Mouse (Mus musculus) midbrain, embryonic 12.5 days (tissue): ENCODE measurements around the gene 1700069L16Rik. TPM values are rescaled to one million over a fixed set of nuclear protein-coding genes. Genes with fewer than 3 reads are reported as not detected.

Source experiments
- ATAC-seq: fragments of 200-750 bp; cut with Nextera tagmentation; 2 replicates; pipeline ENCODE4 v1.8.0; 2017; ENCODE audit warnings: low read depth, moderate TSS enrichment, moderate library complexity; ENCODE audit not compliant: low FRiP score
- H3K27ac ChIP-seq: fragments of 300-500 bp; sonication (generic); replicated peaks from 2 replicates; pipeline ENCODE4 v1.5.1; 2016; ENCODE audit warnings: mild to moderate bottlenecking
- H3K27me3 ChIP-seq: fragments of 300-500 bp; sonication (generic); 2 replicates; pipeline ENCODE4 v1.6.1; 2016; ENCODE audit warnings: mild to moderate bottlenecking
- H3K36me3 ChIP-seq: fragments of 300-500 bp; sonication (generic); 2 replicates; pipeline ENCODE4 v1.6.1; 2016
- H3K4me1 ChIP-seq: fragments of 300-500 bp; sonication (generic); 2 replicates; pipeline ENCODE4 v1.6.1; 2016
- H3K4me2 ChIP-seq: fragments of 300-500 bp; sonication (generic); replicated peaks from 2 replicates; pipeline ENCODE4 v1.6.1; 2016; ENCODE audit warnings: mild to moderate bottlenecking, moderate library complexity
- H3K4me3 ChIP-seq: fragments of 300-500 bp; sonication (generic); 2 replicates; pipeline ENCODE4 v1.5.1; 2016; ENCODE audit warnings: mild to moderate bottlenecking
- H3K9ac ChIP-seq: fragments of 300-500 bp; sonication (generic); replicated peaks from 2 replicates; pipeline ENCODE4 v1.6.1; 2016; ENCODE audit warnings: mild to moderate bottlenecking, moderate library complexity
- H3K9me3 ChIP-seq: fragments of 300-500 bp; sonication (generic); 2 replicates; pipeline ENCODE4 v1.6.1; 2016; ENCODE audit warnings: mild to moderate bottlenecking
- WGBS: fragments of 180-500 bp; shearing (Covaris S2); methylation state at CpG from one replicate; pipeline ENCODE4 v1.1.7; 2016; 5-methylcytosine and 5-hydroxymethylcytosine counted together
- polyA plus RNA-seq: library from polyadenylated mRNA; unstranded; fragments of >200 nt; fragmentation: Nextera tagmentation; extraction: Ambion mirVana; gene quantifications from 2 replicates; pipeline ENCODE4 v1.2.1, GENCODE M21; 2016

1700069L16Rik gene
- polyA plus RNA-seq, 1 experiment from 2014 or later, result not detected

DNA sequence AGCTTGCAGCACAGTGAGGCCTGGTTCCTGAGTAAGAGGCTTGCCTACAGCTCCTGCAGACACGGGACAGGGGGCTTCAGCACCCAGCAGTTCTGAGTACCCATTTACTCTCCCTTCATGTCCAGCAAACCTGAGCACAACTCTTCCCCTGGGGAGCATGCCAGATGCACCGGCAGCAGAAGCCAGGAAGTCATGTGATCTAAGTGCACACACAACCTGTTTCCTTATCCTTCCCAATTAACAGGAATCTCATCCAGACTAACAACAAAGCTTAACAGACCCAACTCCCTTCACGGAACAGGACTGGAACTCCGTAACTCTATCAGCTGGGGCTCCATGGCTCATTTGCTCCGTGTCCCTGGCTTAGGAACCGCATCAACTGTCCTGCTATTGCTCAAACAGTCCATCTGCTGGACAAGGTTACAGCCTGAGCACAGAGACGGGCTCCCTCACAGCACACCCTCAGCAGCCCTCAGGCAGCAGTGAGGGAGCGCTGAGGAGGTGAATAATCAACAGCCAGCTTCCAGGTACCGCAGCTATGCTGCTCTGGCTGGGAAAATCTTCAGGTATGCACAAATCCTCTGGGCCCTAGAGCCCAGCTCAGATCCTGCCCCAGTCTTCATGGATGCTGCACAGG is 27.1 kb upstream of the 1700069L16Rik start:
- Histone ChIP-seq H3K36me3 (peaks cover 99% of the 10 kb centered on the region), H3K4me2 (no peak overlapping the region)

GRCm38 (mm10) chr5:113748556-113749331 is 24.2 kb upstream of the 1700069L16Rik start:
- no peaks in the 10 kb centered on the region for H3K27me3 ChIP-seq
- no peaks in the 10 kb centered on the region for H3K4me1 ChIP-seq
- H3K36me3 ChIP-seq, result peaks cover 99% of the 10 kb centered on the region
- no peak overlapping the region for H3K4me3 ChIP-seq
- WGBS, result 94% methylated on average over 13 of the region's 13 CpGs
- no peak for ATAC-seq
- no peak overlapping the region for H3K4me2 ChIP-seq
- no peak overlapping the region for H3K9ac ChIP-seq
- no peaks in the 10 kb centered on the region for H3K9me3 ChIP-seq
- no peak overlapping the region for H3K27ac ChIP-seq

More for the DNA sequence above, 27.1 kb upstream of the 1700069L16Rik start:
- H3K27me3 ChIP-seq, result no peaks in the 10 kb centered on the region
- no peaks in the 10 kb centered on the region for H3K4me1 ChIP-seq
- no peak overlapping the region for H3K4me3 ChIP-seq
- H3K9me3 ChIP-seq, result no peaks in the 10 kb centered on the region
- no peak for ATAC-seq
- H3K27ac ChIP-seq, result no peak overlapping the region
- H3K9ac ChIP-seq, result no peak overlapping the region
- WGBS, result 95% methylated on average over 9 of the region's 9 CpGs

DNA sequence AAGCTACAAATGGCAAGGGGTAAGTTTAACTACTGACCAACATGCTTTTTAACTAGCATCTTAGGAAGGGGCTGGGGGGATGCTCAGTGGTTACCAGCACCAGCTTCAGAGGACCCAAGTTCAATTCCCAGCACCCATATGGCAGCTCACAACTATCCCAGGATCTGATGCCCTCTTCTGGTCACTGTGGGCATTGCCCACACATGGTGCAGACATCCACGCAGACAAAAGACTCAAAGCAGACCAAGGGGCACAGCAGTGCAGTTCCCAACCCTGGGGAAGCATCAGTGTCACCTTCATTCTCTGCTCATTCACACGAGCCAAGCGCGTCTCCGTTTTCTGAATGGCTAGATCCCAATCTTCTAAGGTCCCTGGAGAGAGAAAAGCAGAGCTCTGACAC is 23.1 kb upstream of the 1700069L16Rik start:
- Histone ChIP-seq H3K9me3 (no peaks in the 10 kb centered on the region), H3K4me3 (no peak overlapping the region), H3K9ac (no peak overlapping the region), H3K27ac (no peak overlapping the region), H3K36me3 (peaks cover 99% of the 10 kb centered on the region), H3K4me2 (no peak overlapping the region), H3K4me1 (no peaks in the 10 kb centered on the region), H3K27me3 (no peaks in the 10 kb centered on the region)
- ATAC-seq, result no peak
- WGBS, result 90% methylated on average over 5 of the region's 5 CpGs

DNA sequence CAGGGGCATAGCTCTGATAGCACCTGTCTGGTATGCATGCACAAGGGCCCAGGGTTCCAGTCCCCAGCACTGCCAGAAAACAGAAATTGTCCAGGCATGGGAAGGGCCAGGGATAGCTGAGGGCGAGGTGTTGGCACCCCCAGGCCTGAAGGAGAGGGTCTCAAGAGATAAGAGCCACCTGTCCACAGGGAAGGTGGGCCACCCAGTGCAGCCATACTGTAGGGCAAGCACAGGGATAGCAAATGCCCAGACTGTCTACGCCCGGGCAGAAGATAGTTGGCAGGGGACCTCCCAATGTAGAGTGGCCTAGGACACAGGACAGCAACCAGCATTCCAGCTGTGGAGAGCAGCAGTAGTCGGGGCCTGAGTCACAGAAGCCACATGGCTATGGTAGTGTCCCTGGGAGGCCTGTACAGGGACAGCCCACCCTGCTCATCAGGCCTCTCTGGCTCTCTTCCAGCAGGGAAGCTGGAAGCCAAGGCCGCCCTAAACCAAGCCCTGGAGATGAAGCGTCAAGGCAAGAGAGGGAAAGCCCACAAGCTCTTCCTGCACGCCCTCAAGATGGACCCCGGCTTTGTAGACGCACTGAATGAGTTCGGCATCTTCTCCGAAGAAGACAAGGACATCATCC is 13.2 kb upstream of the 1700069L16Rik start:
- H3K9me3 ChIP-seq, result no peaks in the 10 kb centered on the region
- no peaks in the 10 kb centered on the region for H3K27me3 ChIP-seq
- H3K4me2 ChIP-seq, result no peak overlapping the region
- peaks cover 46% of the 10 kb centered on the region for H3K36me3 ChIP-seq
- no peak overlapping the region for H3K27ac ChIP-seq
- H3K4me3 ChIP-seq, result no peak overlapping the region
- H3K4me1 ChIP-seq, result peaks cover 14% of the 10 kb centered on the region
- no peak for ATAC-seq
- H3K9ac ChIP-seq, result no peak overlapping the region
- WGBS, result 92% methylated on average over 11 of the region's 11 CpGs

GRCm38 (mm10) chr5:113736522-113737164 is 12.1 kb upstream of the 1700069L16Rik start:
- Histone ChIP-seq H3K27ac (peak overlapping the region; percentile 96; the same call in 1 of the 2 replicates), H3K4me2 (peak overlapping the region; percentile 89), H3K4me1 (peaks cover 14% of the 10 kb centered on the region), H3K27me3 (no peaks in the 10 kb centered on the region), H3K9me3 (no peaks in the 10 kb centered on the region), H3K9ac (peak overlapping the region; percentile 72), H3K36me3 (peaks cover 36% of the 10 kb centered on the region), H3K4me3 (peak overlapping the region; percentile 68)
- 39% methylated on average over 15 of the region's 15 CpGs for WGBS
- ATAC-seq, result no peak

- Histone ChIP-seq H3K9ac (peak overlapping the region; percentile 72), H3K4me3 (peak overlapping the region; percentile 68), H3K4me1 (peaks cover 14% of the 10 kb centered on the region), H3K9me3 (no peaks in the 10 kb centered on the region), H3K4me2 (peak overlapping the region; percentile 89), H3K27me3 (no peaks in the 10 kb centered on the region), H3K27ac (peak overlapping the region; percentile 96), H3K36me3 (peaks cover 30% of the 10 kb centered on the region)
- peak; percentile 32 for ATAC-seq
- WGBS, result 4% methylated on average over 10 of the region's 10 CpGs
Measured at GRCm38 (mm10) chr5:113736113-113736502, 11.5 kb upstream of the 1700069L16Rik start.

DNA sequence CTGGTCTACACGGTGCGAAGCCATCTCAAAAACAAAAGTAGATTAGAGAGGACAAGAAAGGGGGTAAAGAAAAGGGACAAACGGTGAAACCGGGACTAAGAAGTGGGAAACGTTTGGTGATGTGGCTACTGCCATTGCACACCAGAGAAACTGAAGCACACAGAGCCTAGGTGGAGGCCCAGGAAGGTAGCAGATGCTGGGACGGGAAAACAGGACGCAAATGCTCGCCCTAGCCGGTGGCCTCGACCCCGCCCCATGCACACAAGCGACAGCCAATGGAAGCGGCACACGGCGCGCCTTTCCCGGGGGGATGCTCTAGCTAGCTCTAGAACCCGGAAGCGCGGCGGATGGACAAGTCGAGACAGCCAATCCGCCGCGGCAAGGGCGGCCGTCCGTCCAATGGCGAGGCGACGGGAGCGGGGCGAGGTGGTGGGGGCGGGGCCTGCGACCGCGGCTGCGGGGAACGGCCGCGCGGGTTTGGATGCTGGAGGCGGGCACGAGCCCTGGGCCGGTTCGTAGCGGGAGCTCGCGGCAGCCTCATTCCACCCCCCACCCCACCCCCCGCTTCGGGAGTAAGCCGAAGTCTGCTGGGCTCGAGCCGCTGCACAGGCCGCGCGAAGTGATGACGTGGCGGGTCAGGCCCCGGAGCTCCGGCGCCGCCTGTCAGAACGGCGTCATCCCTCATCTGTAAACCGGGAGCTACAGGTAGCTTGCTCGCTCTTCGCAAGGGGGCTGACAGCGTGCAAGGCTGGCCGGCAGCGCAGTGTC is 11.0 kb upstream of the 1700069L16Rik start, which contains the start of gene Ficd:
TSS of gene Ficd (plus strand) at position 459 of the 768 bp plus-strand sequence.
- peaks cover 19% of the 10 kb centered on the region for H3K4me1 ChIP-seq
- peak within 1 kb of the TSS; percentile 89 for H3K4me2 ChIP-seq
- H3K4me3 ChIP-seq, result peak within 1 kb of the TSS; percentile 68
- H3K27ac ChIP-seq, result peak within 1 kb of the TSS; percentile 96
- H3K9ac ChIP-seq, result peak within 1 kb of the TSS; percentile 72
- H3K27me3 ChIP-seq, result no peaks in the 10 kb centered on the region
- H3K36me3 ChIP-seq, result peaks cover 25% of the 10 kb centered on the region
- 1% methylated on average over 71 of the region's 71 CpGs for WGBS
- ATAC-seq, result peak; percentile 97
- H3K9me3 ChIP-seq, result no peaks in the 10 kb centered on the region

DNA sequence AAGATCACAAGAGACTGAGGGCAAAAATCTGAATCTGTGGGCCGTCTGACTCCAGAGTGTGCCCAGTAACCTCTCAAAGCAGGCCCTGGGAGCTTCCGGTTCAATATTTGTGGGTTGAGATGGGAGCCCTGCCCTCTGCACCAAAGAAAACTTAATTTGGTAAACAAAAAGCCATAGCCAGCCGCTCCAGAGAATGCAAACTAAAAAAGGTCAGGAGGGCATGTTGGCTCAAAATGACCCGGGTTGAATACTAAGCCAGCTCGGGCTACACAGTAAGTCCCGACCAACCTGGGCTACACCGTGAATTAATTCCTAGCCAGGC is 10.4 kb upstream of the 1700069L16Rik start:
- Histone ChIP-seq H3K4me2 (peak overlapping the region; percentile 89), H3K4me3 (peak overlapping the region; percentile 68), H3K9me3 (no peaks in the 10 kb centered on the region), H3K27me3 (0 out of 2 replicates have a peak, but pooled peaks cover 3% of the 10 kb centered on the region), H3K9ac (peak overlapping the region; percentile 72), H3K27ac (peak overlapping the region; percentile 96), H3K4me1 (peaks cover 24% of the 10 kb centered on the region), H3K36me3 (peaks cover 19% of the 10 kb centered on the region)
- peak; percentile 57; the same call in 1 of the 2 replicates for ATAC-seq
- WGBS, result 18% methylated on average over 7 of the region's 7 CpGs

DNA sequence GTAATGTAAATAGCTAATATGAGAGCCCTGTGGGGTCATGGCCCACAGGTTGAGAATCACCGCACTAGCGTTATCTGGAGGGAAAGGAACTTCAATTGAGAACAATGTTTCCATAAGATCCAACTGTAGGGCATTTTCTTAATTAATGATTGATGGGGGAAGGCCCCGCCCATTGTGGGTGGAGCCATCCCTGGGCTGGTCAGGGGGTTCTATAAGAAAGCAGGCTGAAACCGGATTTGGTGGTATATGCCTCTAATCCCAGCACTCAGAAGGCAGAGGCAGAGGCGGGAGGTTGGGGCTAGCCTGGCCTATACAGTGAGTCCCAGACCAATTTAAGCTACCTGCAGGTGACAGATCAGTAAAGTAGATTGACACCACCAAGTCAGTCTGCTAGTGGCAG is 9.8 kb upstream of the 1700069L16Rik start:
- Histone ChIP-seq H3K36me3 (peaks cover 13% of the 10 kb centered on the region), H3K9me3 (no peaks in the 10 kb centered on the region), H3K4me2 (no peak overlapping the region), H3K4me1 (peaks cover 24% of the 10 kb centered on the region), H3K9ac (no peak overlapping the region), H3K27me3 (0 out of 2 replicates have a peak, but pooled peaks cover 3% of the 10 kb centered on the region), H3K27ac (no peak overlapping the region), H3K4me3 (no peak overlapping the region)
- no peak for ATAC-seq
- 67% methylated on average over 5 of the region's 5 CpGs for WGBS

DNA sequence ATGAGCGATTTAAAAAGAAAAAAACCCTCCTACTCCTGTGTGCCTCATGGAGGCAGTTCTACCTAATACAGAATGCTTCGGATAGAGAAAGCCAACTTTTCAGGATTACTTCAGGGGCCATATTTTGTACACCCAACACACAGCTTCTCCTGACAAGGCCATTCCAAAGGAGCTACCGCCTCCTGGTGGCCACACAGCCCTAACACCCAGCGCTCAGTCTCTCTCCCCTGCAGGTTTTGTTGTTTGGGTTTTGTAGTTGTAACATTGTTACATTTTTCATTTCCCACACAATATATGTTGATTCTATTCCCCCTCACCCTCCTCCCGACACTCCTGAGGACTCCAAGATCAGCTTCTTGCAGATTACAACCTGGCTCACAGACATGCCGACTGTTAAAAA is 7.6 kb upstream of the 1700069L16Rik start:
- peaks cover 24% of the 10 kb centered on the region for H3K4me1 ChIP-seq
- no peaks in the 10 kb centered on the region for H3K36me3 ChIP-seq
- H3K27me3 ChIP-seq, result 0 out of 2 replicates have a peak, but pooled peaks cover 3% of the 10 kb centered on the region
- WGBS, result 26% methylated on average over 6 of the region's 6 CpGs
- no peak overlapping the region for H3K4me3 ChIP-seq
- H3K4me2 ChIP-seq, result no peak overlapping the region
- H3K9ac ChIP-seq, result no peak overlapping the region
- H3K9me3 ChIP-seq, result no peaks in the 10 kb centered on the region
- ATAC-seq, result no peak
- H3K27ac ChIP-seq, result no peak overlapping the region

- 88% methylated on average over 7 of the region's 7 CpGs for WGBS
Measured at GRCm38 (mm10) chr5:113731174-113731573, 6.6 kb upstream of the 1700069L16Rik start.

More at GRCm38 (mm10) chr5:113731174-113731573, 6.6 kb upstream of the 1700069L16Rik start:
- Histone ChIP-seq H3K9ac (no peak overlapping the region), H3K4me2 (no peak overlapping the region), H3K4me3 (no peak overlapping the region), H3K27ac (no peak overlapping the region), H3K4me1 (peaks cover 14% of the 10 kb centered on the region), H3K9me3 (no peaks in the 10 kb centered on the region), H3K27me3 (0 out of 2 replicates have a peak, but pooled peaks cover 3% of the 10 kb centered on the region), H3K36me3 (no peaks in the 10 kb centered on the region)
- no peak for ATAC-seq
